Mouse (Mus musculus): Measurements from ENCODE around the gene Prkaa2.

DNA sequence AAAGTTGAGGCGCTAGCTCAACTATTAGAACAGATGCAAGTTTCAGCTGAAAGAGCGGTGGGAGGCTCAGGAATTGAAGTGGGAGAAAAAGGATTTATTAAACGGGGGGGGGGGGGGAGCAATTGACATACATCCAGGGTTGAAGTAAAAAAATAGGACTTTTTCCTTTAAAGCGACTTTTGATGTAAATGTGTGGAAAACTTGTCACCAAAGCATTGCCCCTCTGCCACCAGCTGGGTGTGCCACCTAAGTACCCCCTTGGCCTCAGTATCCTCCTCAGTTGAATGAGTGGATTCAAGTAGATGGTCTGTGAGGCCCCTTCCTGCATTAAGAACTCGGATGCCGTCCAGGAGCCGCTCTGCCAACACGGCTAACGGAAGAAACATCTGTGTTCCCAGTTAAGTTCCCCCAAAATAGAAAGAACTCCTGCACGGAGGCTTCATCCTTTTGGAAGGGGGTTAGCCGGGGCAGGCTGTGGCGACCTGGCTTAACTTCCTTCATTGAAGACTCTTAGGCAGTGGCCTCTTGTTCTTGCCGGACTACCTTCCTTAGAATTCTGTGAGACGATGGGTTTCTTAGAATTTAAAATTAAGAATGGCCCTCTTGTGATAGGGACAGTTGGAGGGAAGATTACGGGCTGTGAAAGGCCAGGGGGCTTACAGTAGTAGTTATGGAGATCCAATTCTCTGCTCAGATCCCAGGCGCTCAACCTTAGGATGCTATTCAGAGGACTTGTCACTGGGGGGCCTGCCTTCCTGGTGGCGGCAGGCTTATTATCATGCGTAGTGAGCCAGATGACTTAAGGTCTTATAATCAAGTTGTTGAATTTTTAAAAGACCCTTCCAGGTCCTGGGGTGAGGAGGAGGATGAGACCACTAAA lies 49.2 kb upstream of the Prkaa2 start:
- TF ChIP-seq SMC3 (IDR thresholded peaks at IDR 0.05; ENCODE audit: low read depth, low read length) (no peak), CTCF (IDR thresholded peaks at IDR 0.05 in 2 of 3, conservative IDR thresholded peaks at IDR 0.05 in 1 of 3; ENCODE audit: control insufficient read depth in 1 of 3, insufficient read depth in 1 of 3, low read depth in 2 of 3, low read length in 3 of 3, poor library complexity in 1 of 3, severe bottlenecking in 1 of 3) (no peak), POLR2A (IDR thresholded peaks at IDR 0.05; ENCODE audit: control insufficient read depth in 1 of 2, insufficient read depth in 1 of 2, low read depth in 1 of 2, low read length in 2 of 2, poor library complexity in 1 of 2) (no peak), GABPA (IDR thresholded peaks at IDR 0.05; ENCODE audit: low read depth, low read length) (no peak)
